Mouse (Mus musculus) MEL (cell line): ENCODE data around the gene Amdhd2. TPM values are rescaled to one million over a fixed set of nuclear protein-coding genes. Genes with fewer than 3 reads are reported as not detected.

Experiments used
- DNase-seq: peaks from one replicate; pipeline ENCODE4 v3.0.0; 2011; ENCODE audit warnings: low read depth, low spot score
- H3K27ac ChIP-seq: 2 replicates; pipeline ENCODE4 v1.5.1; 2012; ENCODE audit warnings: low read depth, mild to moderate bottlenecking, control low read depth, low read length, moderate library complexity; ENCODE audit not compliant: control insufficient read depth
- H3K27me3 ChIP-seq, 2 experiments: fragments of 150-350 bp in 1 of 2; sonication (generic) in 1 of 2; 2 replicates each; pipeline ENCODE4 v1.6.1; 2012; ENCODE audit warnings: low read length in 2 of 2, mild to moderate bottlenecking in 2 of 2, improper control_type of control experiment in 1 of 2, moderate library complexity in 1 of 2; ENCODE audit not compliant: insufficient read depth in 2 of 2, control insufficient read depth in 1 of 2
- H3K36me3 ChIP-seq, 2 experiments: 2 replicates each; pipeline ENCODE4 v1.6.1; 2012 to 2014; ENCODE audit warnings: low read length in 2 of 2, improper control_type of control experiment in 1 of 2, inconsistent platforms in 1 of 2, mild to moderate bottlenecking in 1 of 2; ENCODE audit not compliant: insufficient read depth in 2 of 2, control insufficient read depth in 1 of 2
- H3K4me1 ChIP-seq, 2 experiments: fragments of 150-350 bp in 1 of 2; sonication (generic) in 1 of 2; 2 replicates each; pipeline ENCODE4 v1.6.1; 2012; ENCODE audit warnings: low read length in 2 of 2, improper control_type of control experiment in 1 of 2, mild to moderate bottlenecking in 1 of 2; ENCODE audit not compliant: insufficient read depth in 2 of 2, control insufficient read depth in 1 of 2
- H3K4me3 ChIP-seq, 2 experiments: fragments of 150-350 bp in 1 of 2; sonication (generic) in 1 of 2; 2 replicates each; pipeline ENCODE4 v1.5.1; 2012; ENCODE audit warnings: low read depth in 2 of 2, low read length in 2 of 2, mild to moderate bottlenecking in 2 of 2, moderate library complexity in 2 of 2, control low read depth in 1 of 2, improper control_type of control experiment in 1 of 2; ENCODE audit not compliant: control insufficient read depth in 1 of 2, insufficient read depth in 1 of 2
- H3K79me2 ChIP-seq: 2 replicates; pipeline ENCODE4 v1.6.1; 2012; ENCODE audit warnings: mild to moderate bottlenecking, low read length, moderate library complexity; ENCODE audit not compliant: control insufficient read depth, poor library complexity, insufficient read depth
- H3K9ac ChIP-seq: 2 replicates; pipeline ENCODE4 v1.6.1; 2012; ENCODE audit warnings: low read depth, mild to moderate bottlenecking, control low read depth, low read length, moderate library complexity; ENCODE audit not compliant: control insufficient read depth, poor library complexity, severe bottlenecking
- H3K9me3 ChIP-seq: fragments of 150-350 bp; sonication (generic); replicated peaks from 2 replicates; pipeline ENCODE4 v1.6.1; 2012; ENCODE audit warnings: mild to moderate bottlenecking, low read length, improper control_type of control experiment, moderate library complexity; ENCODE audit not compliant: insufficient read depth
- ELF1 ChIP-seq: IDR thresholded peaks from 2 replicates; pipeline ENCODE4 v1.6.1; 2014; ENCODE audit warnings: low read depth, mild to moderate bottlenecking, inconsistent platforms, low read length, improper control_type of control experiment, moderate library complexity
- GABPA ChIP-seq: IDR thresholded peaks from 2 replicates; pipeline ENCODE4 v1.6.1; 2012; ENCODE audit warnings: low read depth, mild to moderate bottlenecking, inconsistent platforms, low read length, improper control_type of control experiment, moderate library complexity
- GATA1 ChIP-seq: IDR thresholded peaks from 2 replicates; pipeline ENCODE4 v1.6.1; 2011; ENCODE audit warnings: low read depth, low read length, improper control_type of control experiment
- HCFC1 ChIP-seq: IDR thresholded peaks from 2 replicates; pipeline ENCODE4 v1.6.1; 2012; ENCODE audit warnings: low read depth, mild to moderate bottlenecking, inconsistent platforms, low read length, improper control_type of control experiment, moderate library complexity
- JUND ChIP-seq: IDR thresholded peaks from 2 replicates; pipeline ENCODE4 v1.6.1; 2011; ENCODE audit warnings: low read depth, mild to moderate bottlenecking, improper control_type of control experiment, low read length
- KAT2A ChIP-seq: conservative IDR thresholded peaks from 2 replicates; pipeline ENCODE4 v1.6.1; 2012; ENCODE audit warnings: low read depth, low read length, improper control_type of control experiment, inconsistent platforms
- MAX ChIP-seq: IDR thresholded peaks from 2 replicates; pipeline ENCODE4 v1.6.1; 2011; ENCODE audit warnings: low read length, improper control_type of control experiment
- MEF2A ChIP-seq: IDR thresholded peaks from 2 replicates; pipeline ENCODE4 v1.6.1; 2014; ENCODE audit warnings: low read depth, mild to moderate bottlenecking, inconsistent platforms, low read length, improper control_type of control experiment; ENCODE audit not compliant: poor library complexity, insufficient replicate concordance, severe bottlenecking; ENCODE audit errors: extremely low read depth
- NELFE ChIP-seq: IDR thresholded peaks from 2 replicates; pipeline ENCODE4 v1.6.1; 2011; ENCODE audit warnings: low read depth, low read length, improper control_type of control experiment
- POLR2AphosphoS2 ChIP-seq: IDR thresholded peaks from 2 replicates; pipeline ENCODE4 v1.6.1; 2011; ENCODE audit warnings: low read length, improper control_type of control experiment
- POLR2AphosphoS5 ChIP-seq: IDR thresholded peaks from 2 replicates; pipeline ENCODE4 v1.6.1; 2012; ENCODE audit warnings: low read depth, borderline replicate concordance, mild to moderate bottlenecking, inconsistent platforms, low read length, moderate library complexity, mixed read lengths
- SIN3A ChIP-seq: IDR thresholded peaks from 2 replicates; pipeline ENCODE4 v1.6.1; 2012; ENCODE audit warnings: low read length, improper control_type of control experiment, inconsistent platforms
- TAL1 ChIP-seq: IDR thresholded peaks from 2 replicates; pipeline ENCODE4 v1.6.1; 2012; ENCODE audit warnings: mild to moderate bottlenecking, inconsistent platforms, low read length, moderate library complexity, mixed read lengths
- TBP ChIP-seq: IDR thresholded peaks from 2 replicates; pipeline ENCODE4 v1.8.0; 2011; ENCODE audit warnings: low read depth, low read length, improper control_type of control experiment
- USF2 ChIP-seq, 2 experiments: IDR thresholded peaks; 2 replicates each; pipeline ENCODE4 v1.6.1; 2011 to 2012; ENCODE audit warnings: improper control_type of control experiment in 2 of 2, low read length in 2 of 2, borderline replicate concordance in 1 of 2, inconsistent platforms in 1 of 2, low read depth in 1 of 2, mild to moderate bottlenecking in 1 of 2; ENCODE audit not compliant: insufficient read depth in 1 of 2
- ZC3H11A ChIP-seq: IDR thresholded peaks from 2 replicates; pipeline ENCODE4 v1.6.1; 2012; ENCODE audit warnings: low read depth, mild to moderate bottlenecking, inconsistent platforms, low read length, improper control_type of control experiment
- ZKSCAN1 ChIP-seq: IDR thresholded peaks from 2 replicates; pipeline ENCODE4 v1.6.1; 2012; ENCODE audit warnings: low read depth, mild to moderate bottlenecking, inconsistent platforms, low read length, improper control_type of control experiment, moderate library complexity
- ZMIZ1 ChIP-seq: IDR thresholded peaks from 2 replicates; pipeline ENCODE4 v1.6.1; 2012; ENCODE audit warnings: low read depth, mild to moderate bottlenecking, inconsistent platforms, low read length, improper control_type of control experiment, moderate library complexity
- polyA plus RNA-seq, 2 experiments: library from polyadenylated mRNA; stranded (reverse) in 1 of 2; unstranded in 1 of 2; fragments of >175 nt in 1 of 2; fragments of >200 nt in 1 of 2; gene quantifications; 2 replicates each; pipeline versions ENCODE4 v1.2.1 to v1.2.4; 2012; ENCODE audit warnings: low replicate concordance in 2 of 2, low read depth in 1 of 2; ENCODE audit not compliant: insufficient read length in 2 of 2, insufficient read depth in 1 of 2, missing spikeins in 1 of 2
- total RNA-seq: library from RNA; depleted of rRNA; stranded (reverse); fragments of 300-350 nt; gene quantifications from 2 replicates; pipeline ENCODE4 v1.2.3, GENCODE M21; 2012

Gene Amdhd2
- total and polyA plus RNA-seq, 3 experiments, result 11.4 to 36.1 TPM; not detected in 1

- Histone ChIP-seq H3K36me3 (peaks cover 0 to 5% of the 10 kb centered on the region in 2 experiments; a peak in 2 of 4 replicates), H3K9ac (no peak overlapping the region), H3K79me2 (no peaks in the 10 kb centered on the region), H3K4me1 (peaks cover 0 to 13% of the 10 kb centered on the region in 2 experiments; a peak in 1 of 4 replicates), H3K27me3 (no peaks in the 10 kb centered on the region), H3K4me3 (no peak overlapping the region), H3K9me3 (no peaks in the 10 kb centered on the region), H3K27ac (no peak overlapping the region)
- TF ChIP-seq SIN3A (no peak), NELFE (no peak), POLR2AphosphoS5 (peak; percentile 15; the same call in 1 of the 2 replicates), ELF1 (no peak), JUND (no peak), GABPA (no peak), TAL1 (no peak)
- DNase-seq, result no peak
Observed at GRCm38 (mm10) chr17:24157526-24157925, 6.0 kb downstream of the Amdhd2 start.

GRCm38 (mm10) chr17:24157121-24157520 lies 6.4 kb downstream of the Amdhd2 start:
- TF ChIP-seq ZC3H11A, result no peak
- no peak for TF ChIP-seq JUND
- TF ChIP-seq USF2 (IDR thresholded peaks at IDR 0.05; ENCODE audit: borderline replicate concordance in 1 of 2, insufficient read depth in 1 of 2, low read depth in 1 of 2, low read length in 2 of 2), result no peak
- TF ChIP-seq TAL1, result no peak
- TF ChIP-seq POLR2AphosphoS2, result no peak
- no peak for TF ChIP-seq ZKSCAN1
- no peak for TF ChIP-seq ZMIZ1
- no peak for TF ChIP-seq MEF2A
- TF ChIP-seq MAX, result no peak
- TF ChIP-seq NELFE, result no peak
- TF ChIP-seq TBP, result no peak
- TF ChIP-seq GATA1, result no peak
- no peak for TF ChIP-seq HCFC1
- no peak for TF ChIP-seq KAT2A
- H3K4me1 ChIP-seq, result peaks cover 0 to 11% of the 10 kb centered on the region in 2 experiments; a peak in 1 of 4 replicates
- H3K36me3 ChIP-seq, result peaks cover 0 to 7% of the 10 kb centered on the region in 2 experiments; a peak in 2 of 4 replicates
- DNase-seq, result no peak
- H3K27me3 ChIP-seq, result no peaks in the 10 kb centered on the region
- no peaks in the 10 kb centered on the region for H3K9me3 ChIP-seq
- H3K27ac ChIP-seq, result no peak overlapping the region
- no peak overlapping the region for H3K4me3 ChIP-seq
- H3K9ac ChIP-seq, result no peak overlapping the region
- no peaks in the 10 kb centered on the region for H3K79me2 ChIP-seq
